Mouse (Mus musculus): ENCODE results near the gene Aspdh. TPM values are rescaled to one million over a fixed set of nuclear protein-coding genes. Genes with fewer than 3 reads are reported as not detected.

The Aspdh gene
- polyA plus RNA-seq, 1 experiment from 2014 or later = 3.1 TPM

- H3K27ac ChIP-seq (ENCODE audit: low read depth, low read length) = no peak overlapping the region
- H3K27me3 ChIP-seq (replicated peaks; ENCODE audit: control insufficient read depth, insufficient read depth, low read length) = no peaks in the 10 kb centered on the region
- no peak overlapping the region for H3K9ac ChIP-seq (ENCODE audit: low read depth, low read length)
- H3K9me3 ChIP-seq (ENCODE audit: control insufficient read depth, low read length) = no peaks in the 10 kb centered on the region
- no peak overlapping the region for H3K4me3 ChIP-seq (ENCODE audit: low read length)
- ATAC-seq = peak; percentile 61; the same call in 1 of the 2 replicates
- peaks cover 5% of the 10 kb centered on the region; the same call in 1 of the 2 replicates for H3K4me1 ChIP-seq (ENCODE audit: control insufficient read depth, insufficient read depth, low read depth, low read length)
- WGBS = 33% methylated on average over 5 of the region's 5 CpGs
- H3K4me2 ChIP-seq (ENCODE audit: low read length) = no peak overlapping the region
- no peaks in the 10 kb centered on the region for H3K36me3 ChIP-seq (ENCODE audit: control insufficient read depth, insufficient read depth, low read length)
Observed at GRCm38 (mm10) chr7:44501563-44502115, 36.4 kb downstream of the Aspdh start.

GRCm38 (mm10) chr7:44507491-44507890 lies 42.3 kb downstream of the Aspdh start:
- H3K4me3 ChIP-seq (ENCODE audit: low read length) = no peak overlapping the region
- no peak overlapping the region for H3K27ac ChIP-seq (ENCODE audit: low read depth, low read length)
- H3K4me1 ChIP-seq (ENCODE audit: control insufficient read depth, insufficient read depth, low read depth, low read length) = no peaks in the 10 kb centered on the region
- H3K4me2 ChIP-seq (ENCODE audit: low read length) = no peak overlapping the region
- no peak for ATAC-seq
- H3K36me3 ChIP-seq (ENCODE audit: control insufficient read depth, insufficient read depth, low read length) = no peaks in the 10 kb centered on the region
- peaks cover 6% of the 10 kb centered on the region for H3K27me3 ChIP-seq (replicated peaks; ENCODE audit: control insufficient read depth, insufficient read depth, low read length)
- no peaks in the 10 kb centered on the region; the same call in 1 of the 2 replicates for H3K9me3 ChIP-seq (ENCODE audit: control insufficient read depth, low read length)
- H3K9ac ChIP-seq (ENCODE audit: low read depth, low read length) = no peak overlapping the region

Small RNAs within 50 kb of the gene (microRNA-seq; reads per million reads assigned to microRNA genes)
- not detected for gene Mir7052

Other genes with a start within 250 kb of the Aspdh start
- gene Klk1b5, start 249.4 kb upstream of the Aspdh start, polyA plus RNA-seq (2015; fragmentation: Nextera tagmentation; extraction: Ambion mirVana) = not detected in 2 replicates
- not detected in 2 replicates for gene Klk1, start 240.0 kb upstream of the Aspdh start, polyA plus RNA-seq (2015; fragmentation: Nextera tagmentation; extraction: Ambion mirVana)
- gene Gm36864, start 229.2 kb upstream of the Aspdh start, polyA plus RNA-seq (2015; fragmentation: Nextera tagmentation; extraction: Ambion mirVana) = 0.15 TPM in 1 of 2 replicates, not detected in the other
- 0.67 and 1.7 TPM in 2 replicates for gene 1700028J19Rik, start 218.7 kb upstream of the Aspdh start, polyA plus RNA-seq (2015; fragmentation: Nextera tagmentation; extraction: Ambion mirVana)
- 216 and 218 TPM in 2 replicates for gene 2410002F23Rik, start 218.7 kb upstream of the Aspdh start, polyA plus RNA-seq (2015; fragmentation: Nextera tagmentation; extraction: Ambion mirVana)
- 0.12 TPM in 1 of 2 replicates, not detected in the other for gene Acp4, start 208.0 kb upstream of the Aspdh start, polyA plus RNA-seq (2015; fragmentation: Nextera tagmentation; extraction: Ambion mirVana)
- gene Gm15517, start 203.9 kb upstream of the Aspdh start, polyA plus RNA-seq (2015; fragmentation: Nextera tagmentation; extraction: Ambion mirVana) = not detected in 2 replicates
- 3.5 and 3.6 TPM in 2 replicates for gene Clec11a, start 158.5 kb upstream of the Aspdh start, polyA plus RNA-seq (2015; fragmentation: Nextera tagmentation; extraction: Ambion mirVana)
- gene Shank1, start 155.1 kb upstream of the Aspdh start, polyA plus RNA-seq (2015; fragmentation: Nextera tagmentation; extraction: Ambion mirVana) = 33.1 and 33.6 TPM in 2 replicates
- gene Syt3, start 81.3 kb upstream of the Aspdh start, polyA plus RNA-seq (2015; fragmentation: Nextera tagmentation; extraction: Ambion mirVana) = 74.8 and 75.6 TPM in 2 replicates
- gene 1700008O03Rik, start 79.6 kb upstream of the Aspdh start, polyA plus RNA-seq (2015; fragmentation: Nextera tagmentation; extraction: Ambion mirVana) = 3.6 and 3.8 TPM in 2 replicates
- gene Lrrc4b, start 36.4 kb upstream of the Aspdh start, polyA plus RNA-seq (2015; fragmentation: Nextera tagmentation; extraction: Ambion mirVana) = 12.4 and 12.6 TPM in 2 replicates
- 42.5 and 46.2 TPM in 2 replicates for gene Josd2, start 2.6 kb downstream of the Aspdh start, polyA plus RNA-seq (2015; fragmentation: Nextera tagmentation; extraction: Ambion mirVana)
- 145 and 150 TPM in 2 replicates for gene Emc10, start 31.1 kb downstream of the Aspdh start, polyA plus RNA-seq (2015; fragmentation: Nextera tagmentation; extraction: Ambion mirVana)
- 20.4 and 23.7 TPM in 2 replicates for gene Fam71e1, start 31.2 kb downstream of the Aspdh start, polyA plus RNA-seq (2015; fragmentation: Nextera tagmentation; extraction: Ambion mirVana)
- 0.14 and 0.15 TPM in 2 replicates for gene Mybpc2, start 59.3 kb downstream of the Aspdh start, polyA plus RNA-seq (2015; fragmentation: Nextera tagmentation; extraction: Ambion mirVana)
- not detected in 2 replicates for gene Spib, start 66.7 kb downstream of the Aspdh start, polyA plus RNA-seq (2015; fragmentation: Nextera tagmentation; extraction: Ambion mirVana)
- gene Pold1, start 83.5 kb downstream of the Aspdh start, polyA plus RNA-seq (2015; fragmentation: Nextera tagmentation; extraction: Ambion mirVana) = 20.5 and 26.3 TPM in 2 replicates
- gene Nr1h2, start 88.6 kb downstream of the Aspdh start, polyA plus RNA-seq (2015; fragmentation: Nextera tagmentation; extraction: Ambion mirVana) = 62.0 and 66.1 TPM in 2 replicates
- gene Napsa, start 107.0 kb downstream of the Aspdh start, polyA plus RNA-seq (2015; fragmentation: Nextera tagmentation; extraction: Ambion mirVana) = 1.1 and 1.6 TPM in 2 replicates
- gene Kcnc3, start 125.3 kb downstream of the Aspdh start, polyA plus RNA-seq (2015; fragmentation: Nextera tagmentation; extraction: Ambion mirVana) = 6.4 and 8.5 TPM in 2 replicates
- gene Myh14, start 205.5 kb downstream of the Aspdh start, polyA plus RNA-seq (2015; fragmentation: Nextera tagmentation; extraction: Ambion mirVana) = 5.0 and 8.0 TPM in 2 replicates
- gene Izumo2, start 243.4 kb downstream of the Aspdh start, polyA plus RNA-seq (2015; fragmentation: Nextera tagmentation; extraction: Ambion mirVana) = not detected in 2 replicates

All from hindbrain, embryonic 16.5 days (tissue).